Mouse (Mus musculus): Measurements from ENCODE around the gene Nrn1. TPM values are rescaled to one million over a fixed set of nuclear protein-coding genes. Genes with fewer than 3 reads are reported as not detected.

Nrn1 gene
- 1 to 10 TPM; 4.4 to 5.6 TPM for total RNA-seq (2021)
- long read RNA-seq, experiment 1, partial matches to known transcripts: 0 of 3 reads
- long read RNA-seq, experiment 1, other reads (novel, unspliced or antisense): 3 of 3 reads
- long read RNA-seq, experiment 2, partial matches to known transcripts: 0 of 2 reads
- long read RNA-seq, experiment 2, other reads (novel, unspliced or antisense): 0 of 2 reads

DNA sequence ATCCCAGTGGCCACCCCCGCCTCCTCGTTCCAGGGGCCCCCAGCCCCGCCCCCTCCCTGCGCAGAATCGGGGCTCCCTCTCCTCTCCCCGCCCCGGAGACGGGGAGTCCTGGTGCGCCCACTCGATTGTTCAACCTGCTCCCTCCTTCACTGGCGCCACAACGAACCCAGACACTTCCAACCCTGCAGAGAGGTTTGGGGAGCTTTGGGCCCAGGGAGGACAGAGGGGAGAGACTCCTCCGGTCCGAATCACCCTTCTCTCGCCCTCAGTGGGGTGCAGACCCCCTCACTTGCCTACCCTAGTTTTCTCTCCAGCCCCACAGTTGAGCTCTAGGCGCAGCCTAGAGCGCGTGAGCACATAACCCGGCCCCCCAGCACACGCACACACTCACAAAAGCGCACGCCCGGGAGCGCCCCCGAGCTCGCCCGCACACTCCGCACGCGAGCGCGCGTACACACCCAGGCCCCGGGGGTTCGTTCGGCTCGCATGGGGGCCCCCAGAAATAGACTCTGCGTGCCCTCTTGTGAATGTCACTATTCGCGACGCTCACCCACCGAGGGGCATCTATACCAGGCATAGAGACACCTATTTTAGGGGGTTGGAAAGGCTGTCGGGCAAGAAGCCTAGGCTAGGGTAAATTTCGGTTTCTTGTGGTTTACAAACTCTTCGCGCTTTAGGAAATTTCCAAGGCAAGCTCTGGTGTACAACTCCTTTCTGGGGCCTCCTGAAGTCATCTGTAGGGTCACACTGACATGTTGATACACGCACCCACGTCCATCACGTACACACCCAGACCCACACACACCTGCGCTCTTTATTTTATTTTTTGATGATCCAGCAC lies at the start of gene Nrn1:
Nrn1 (minus strand) TSS at position 401 of the 841 bp plus-strand sequence.
- peak in 1 of 2 experiments; percentile 29 for DNase-seq

DNA sequence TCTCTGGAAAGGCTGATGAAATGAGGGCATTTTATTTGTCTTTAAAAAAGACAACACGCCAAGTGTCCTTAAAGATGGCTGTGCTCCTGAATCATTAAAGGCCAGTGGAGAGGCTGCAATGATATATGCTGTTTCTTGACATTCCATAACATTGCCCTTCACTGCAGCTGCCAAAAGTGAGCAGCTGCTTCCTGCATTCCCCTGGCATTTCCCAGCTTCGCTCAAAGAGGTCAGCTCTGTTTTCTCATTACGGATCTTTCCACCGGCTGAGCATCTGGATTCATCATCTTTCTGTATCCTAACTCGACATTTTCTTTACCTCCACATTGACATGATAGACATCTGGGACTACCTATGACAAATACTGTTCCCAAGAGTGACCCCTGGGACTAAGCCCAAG lies 44.7 kb upstream of the Nrn1 start:
- no peak for DNase-seq

DNA sequence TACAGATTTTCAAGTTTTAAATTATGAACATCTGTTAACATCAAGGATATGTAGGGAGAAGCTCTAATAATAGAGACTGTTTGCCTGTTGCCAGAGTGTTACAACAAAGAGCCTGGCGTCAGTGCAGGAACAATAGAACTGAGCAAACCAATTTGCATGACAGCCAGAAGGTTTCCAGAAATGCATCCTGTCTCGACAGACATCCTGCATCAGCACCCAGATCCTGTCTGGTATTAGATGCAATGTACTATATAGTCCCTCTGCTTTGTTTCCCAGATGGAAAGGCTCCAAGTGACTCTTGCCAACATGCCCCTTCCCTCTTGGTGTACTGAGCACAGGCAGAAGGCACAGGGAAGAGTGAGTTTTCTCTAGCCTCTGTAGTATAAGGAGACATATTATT lies 31.9 kb upstream of the Nrn1 start:
- no peak for DNase-seq

DNA sequence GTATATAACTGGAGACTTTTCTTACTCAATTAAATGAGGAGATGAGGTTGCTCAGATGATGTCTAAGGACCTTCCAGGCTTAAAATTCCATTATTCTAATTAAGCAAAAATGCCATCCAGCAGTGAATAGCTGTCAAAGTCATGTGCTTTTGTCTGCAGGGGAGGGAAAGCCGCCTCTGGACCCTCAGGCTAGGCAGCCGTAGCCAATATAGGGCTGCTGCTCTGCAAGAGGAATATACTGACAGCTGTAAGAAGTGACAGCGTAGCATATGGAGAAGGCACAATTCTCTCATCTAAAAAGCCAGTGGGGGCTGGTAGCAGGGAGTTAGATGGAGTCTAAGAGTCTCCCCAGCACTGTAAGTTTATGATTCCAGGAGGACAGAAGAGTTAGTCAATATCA lies 16.9 kb upstream of the Nrn1 start:
- no peak for DNase-seq

DNA sequence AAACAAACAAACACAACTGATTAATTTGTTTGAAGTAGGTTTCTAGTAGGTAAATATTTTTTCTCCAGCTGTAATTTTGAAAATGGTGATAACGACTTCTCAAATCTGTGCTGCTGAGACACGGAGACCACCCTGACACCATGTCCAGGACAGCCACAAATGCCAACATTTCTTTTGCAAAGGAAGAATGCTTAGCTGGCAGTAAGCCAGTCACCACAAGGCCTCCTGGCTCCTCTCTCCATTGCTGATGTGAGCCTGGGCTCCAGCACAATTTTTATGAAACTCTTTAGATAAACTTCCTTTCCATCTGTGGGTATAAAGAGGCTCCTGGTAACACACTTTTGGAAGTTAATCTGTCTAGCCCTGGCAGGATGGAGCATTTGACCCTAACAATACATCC lies 15.1 kb upstream of the Nrn1 start:
- DNase-seq: no peak

DNA sequence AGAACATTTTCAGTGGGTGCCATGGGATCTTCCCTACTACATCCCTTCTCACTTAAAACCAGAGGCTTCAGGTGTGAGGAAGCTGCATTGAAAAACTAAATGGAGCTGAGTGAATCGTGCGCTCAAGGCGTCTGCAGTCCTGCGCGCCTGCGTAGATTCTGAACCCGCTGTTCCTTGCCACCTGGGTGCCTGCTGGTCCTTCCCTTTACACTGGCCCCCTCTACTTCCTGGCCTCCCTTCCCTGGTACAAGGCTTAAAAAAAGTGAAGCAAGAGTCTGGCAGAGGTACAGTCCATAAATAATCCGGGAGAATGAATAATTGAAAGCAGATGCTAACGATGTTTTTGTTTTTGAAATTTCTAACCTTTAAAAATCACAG lies 1.7 kb upstream of the Nrn1 start:
- no peak for DNase-seq

DNA sequence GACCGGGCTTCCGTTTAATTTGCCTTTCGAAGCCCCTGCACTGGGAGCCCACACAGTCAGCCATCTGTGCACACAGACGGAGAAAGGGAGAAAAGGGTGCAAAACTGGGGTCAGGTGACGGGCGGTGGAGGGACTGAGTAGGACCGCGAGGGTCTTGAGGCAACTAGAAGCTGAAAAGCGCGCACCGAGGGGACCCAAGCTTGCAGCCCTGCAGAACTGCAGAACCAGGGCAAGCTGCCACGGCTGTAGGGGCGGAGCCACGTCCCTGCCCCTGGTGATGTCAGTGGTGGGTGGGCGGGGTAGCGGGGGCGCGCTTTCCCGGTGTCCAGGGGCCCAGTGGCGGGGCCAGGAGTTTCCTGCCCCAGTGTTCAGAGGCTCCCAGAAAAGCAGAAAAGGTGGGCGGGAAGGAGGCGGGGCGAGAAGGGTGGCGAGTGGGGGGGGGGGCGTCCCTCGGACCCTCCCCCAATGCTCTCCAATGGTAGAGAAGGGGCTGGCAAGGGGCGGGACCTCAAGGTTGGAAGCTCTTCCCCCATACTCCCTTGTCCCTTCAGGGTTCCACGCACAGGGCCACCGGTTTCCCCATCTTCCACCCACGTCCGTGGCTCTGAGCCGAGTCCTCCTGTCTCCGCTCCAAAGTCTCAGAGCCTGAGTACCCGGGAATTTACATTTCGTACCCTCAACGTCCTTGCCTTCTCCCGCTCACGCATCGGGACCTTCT lies 1.1 kb upstream of the Nrn1 start:
- DNase-seq: peak in 1 of 2 experiments; percentile 33

DNA sequence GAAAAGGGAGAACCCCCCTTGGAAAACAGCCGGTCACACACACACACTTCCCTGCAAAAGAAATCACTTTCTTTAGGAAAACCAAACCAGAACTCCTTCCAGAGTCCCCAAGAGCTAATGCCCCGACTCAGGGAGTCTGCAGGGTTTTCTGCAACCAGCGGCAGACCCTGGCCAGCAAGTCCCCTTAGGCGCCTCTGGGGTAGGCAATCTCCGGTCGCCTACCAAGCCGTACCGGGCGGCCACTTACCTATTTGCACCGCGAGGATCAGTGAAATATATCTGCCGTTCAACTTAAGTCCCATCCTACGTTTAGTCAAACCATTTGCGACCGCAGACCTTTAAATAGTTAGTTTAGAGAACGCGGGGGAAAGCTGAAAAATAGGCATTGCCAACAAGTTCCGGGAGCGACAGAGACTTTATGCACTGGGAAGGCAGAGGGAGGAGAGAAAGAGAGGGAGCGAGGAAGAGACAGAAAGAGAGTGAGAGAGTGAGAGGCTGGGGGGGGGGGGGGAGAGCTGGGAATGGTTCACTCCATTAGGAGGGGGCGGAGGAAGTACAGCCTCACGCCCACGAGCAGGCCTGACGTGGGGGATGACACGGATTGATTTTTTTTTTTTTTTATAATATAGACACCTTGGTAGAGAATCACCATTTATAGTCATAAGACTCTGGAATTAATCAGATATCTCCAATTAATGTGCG lies 791 bp downstream of the Nrn1 start:
- peak in 1 of 2 experiments; percentile 24 for DNase-seq

DNA sequence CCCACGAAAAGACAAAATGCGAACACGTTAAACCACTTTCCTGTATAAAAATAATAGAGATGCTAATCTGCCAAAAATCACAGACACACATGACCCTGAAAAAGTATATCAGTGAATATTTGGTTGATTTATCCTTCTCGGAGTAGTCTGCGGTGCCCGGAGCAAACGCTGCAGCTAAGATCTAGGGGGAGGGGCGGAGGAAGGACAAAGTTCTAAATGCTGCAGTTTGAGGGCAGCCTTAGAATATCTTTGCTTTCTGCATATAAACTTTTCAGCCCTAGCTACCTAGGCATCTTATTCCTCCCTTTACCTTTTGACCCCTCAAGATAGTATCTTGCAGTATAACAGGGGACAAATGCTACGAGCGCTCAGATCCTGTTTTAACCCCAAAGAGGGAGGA lies 1.4 kb downstream of the Nrn1 start:
- DNase-seq: peak in 1 of 2 experiments; percentile 20

DNA sequence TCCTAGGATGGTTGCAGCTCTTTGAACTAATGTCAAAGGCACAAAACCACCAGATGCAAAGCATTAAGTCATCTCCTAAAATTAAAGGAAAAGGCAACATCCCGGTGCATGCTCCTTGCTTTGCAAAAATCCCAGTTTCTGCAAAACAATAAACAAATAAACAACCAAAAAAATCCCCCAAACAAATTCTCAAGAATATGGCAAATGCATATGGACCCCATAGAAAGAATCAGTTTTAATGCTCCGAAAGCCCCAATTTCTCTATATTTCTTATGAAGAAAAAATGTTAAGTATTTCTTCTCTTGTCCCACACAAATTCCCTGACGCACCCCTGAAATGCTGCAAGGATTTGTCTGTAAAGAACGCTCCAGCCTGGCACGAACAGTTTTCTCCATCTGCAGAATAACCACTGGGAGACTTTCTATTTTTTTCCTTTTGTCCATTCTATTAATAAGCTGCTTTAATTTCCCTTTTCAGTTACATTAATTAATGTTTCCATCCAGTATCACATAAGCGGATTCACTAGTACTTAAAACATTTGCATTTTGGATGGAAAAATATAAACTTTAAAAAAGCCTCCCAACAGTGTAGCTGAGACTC lies 1.9 kb downstream of the Nrn1 start:
- peak in 1 of 2 experiments; percentile 9 for DNase-seq

DNA sequence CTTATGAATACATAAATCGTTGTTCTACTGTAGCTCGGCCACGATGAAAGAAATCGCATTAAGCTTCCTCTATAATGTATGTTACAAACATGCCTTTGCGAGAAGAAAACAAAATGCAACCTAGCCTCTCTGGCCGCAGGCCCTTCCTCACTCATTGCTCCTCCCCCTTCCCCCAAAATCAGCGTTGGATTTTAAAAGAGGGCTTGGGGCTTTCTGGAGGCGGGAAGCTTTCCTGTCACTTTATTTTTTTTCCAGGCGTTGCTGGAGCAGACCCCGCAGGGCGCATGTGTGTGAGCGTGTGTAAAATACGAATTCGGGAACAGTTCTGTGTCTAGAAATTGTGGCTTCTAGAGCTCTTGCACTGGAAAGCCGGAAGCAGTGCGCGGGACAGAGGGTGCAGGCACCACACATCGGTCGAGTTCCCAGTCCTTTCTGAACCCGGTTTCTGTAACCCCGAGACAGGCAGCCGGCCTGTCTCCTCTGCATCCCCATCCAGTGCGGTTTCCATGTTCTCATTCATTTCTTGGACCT lies 2.9 kb downstream of the Nrn1 start:
- DNase-seq: peak in 1 of 2 experiments; percentile 48

DNA sequence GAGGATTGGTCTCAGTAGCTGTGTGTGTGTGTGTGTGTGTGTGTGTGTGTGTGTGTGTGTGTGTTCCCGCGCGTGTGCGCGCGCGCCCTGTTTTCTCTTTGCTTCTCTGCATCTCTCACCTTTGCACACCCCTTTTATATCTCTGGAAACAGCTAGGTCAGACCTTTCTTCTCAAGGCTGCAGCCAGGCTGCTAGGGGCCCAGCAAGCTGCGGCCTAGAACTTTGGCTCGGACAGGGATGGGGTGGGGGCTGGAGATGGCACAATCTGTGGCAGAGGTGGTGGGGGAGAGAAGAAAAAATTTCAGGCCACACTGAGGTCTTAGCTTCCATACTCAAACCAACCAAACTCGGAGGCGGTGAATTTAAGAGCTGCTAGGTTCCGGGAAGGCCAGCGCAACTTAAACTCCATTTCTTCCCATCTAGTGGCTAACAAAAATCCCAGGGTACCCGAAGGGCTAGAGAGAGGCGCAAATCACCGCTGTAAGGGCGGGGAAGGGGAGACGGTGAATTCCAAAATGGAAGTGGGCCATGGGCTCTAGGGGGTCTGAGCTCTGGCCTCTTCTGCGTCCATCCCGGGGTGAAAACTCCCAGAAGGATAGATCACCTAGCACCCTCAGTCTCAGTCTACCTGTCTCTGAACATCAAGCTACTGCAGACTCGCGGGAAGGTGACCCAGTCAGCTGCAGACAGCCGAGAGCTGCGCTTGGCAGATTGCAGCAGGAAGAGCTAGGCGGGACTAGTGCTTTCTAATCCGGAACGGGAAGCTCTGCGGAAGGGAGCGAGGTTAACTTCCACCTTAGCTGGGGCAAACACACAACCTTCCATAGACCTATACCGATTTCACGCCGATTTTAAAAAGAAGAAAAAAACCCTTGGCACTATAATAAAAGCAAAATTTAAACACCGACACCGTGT lies 3.7 kb downstream of the Nrn1 start:
- peak; percentile 55 to 57 for DNase-seq

DNA sequence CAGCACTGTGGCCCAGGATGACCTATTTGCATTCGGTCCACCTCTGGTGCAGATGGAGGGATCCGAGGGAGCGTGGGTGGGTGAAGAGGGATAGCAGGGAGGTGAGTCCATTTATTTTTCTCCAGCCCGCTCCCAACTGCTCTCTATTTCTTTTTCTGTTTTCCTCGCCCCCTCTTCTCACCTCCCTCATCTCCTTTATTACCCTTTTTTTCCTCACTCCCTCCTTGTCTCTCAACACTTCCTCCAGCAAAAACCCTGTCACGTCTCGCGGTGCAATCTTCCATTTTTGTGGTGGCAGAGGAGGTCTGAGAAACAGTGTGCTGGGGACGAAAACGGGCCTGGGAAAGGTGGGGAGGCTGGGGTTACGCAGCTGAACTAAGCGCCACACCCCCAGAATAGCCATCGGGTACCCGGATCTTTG lies 4.6 kb downstream of the Nrn1 start:
- no peak for DNase-seq

DNA sequence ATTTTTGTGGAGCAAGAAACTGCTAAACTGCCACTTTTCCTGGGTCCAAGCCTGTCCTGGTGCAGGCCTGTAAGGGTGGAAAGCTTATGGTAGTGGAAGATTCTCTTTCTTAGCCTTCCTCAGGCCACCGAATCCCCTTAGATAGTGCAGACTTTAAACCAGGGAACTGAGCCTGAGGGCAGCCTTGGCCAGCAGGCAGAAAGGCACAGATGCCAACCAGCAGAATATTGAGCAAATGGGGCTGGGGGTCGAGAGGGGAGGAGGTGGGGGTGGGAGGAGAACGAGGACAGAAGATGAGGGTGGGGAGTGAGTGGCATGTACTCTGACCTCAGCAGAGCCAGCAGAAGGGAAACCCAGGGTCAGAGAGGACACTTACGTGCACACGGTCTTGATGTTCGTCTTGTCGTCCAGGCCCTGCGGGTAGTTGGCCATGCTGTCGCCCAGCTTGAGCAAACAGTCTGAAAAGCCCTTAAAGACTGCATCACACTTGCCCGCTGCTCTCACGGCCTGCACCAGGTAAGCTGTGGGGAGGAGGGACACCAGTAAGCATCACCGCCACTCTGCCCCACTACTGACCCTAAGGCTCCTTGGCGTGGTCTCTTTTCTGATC lies 5.1 kb downstream of the Nrn1 start:
- DNase-seq: no peak

DNA sequence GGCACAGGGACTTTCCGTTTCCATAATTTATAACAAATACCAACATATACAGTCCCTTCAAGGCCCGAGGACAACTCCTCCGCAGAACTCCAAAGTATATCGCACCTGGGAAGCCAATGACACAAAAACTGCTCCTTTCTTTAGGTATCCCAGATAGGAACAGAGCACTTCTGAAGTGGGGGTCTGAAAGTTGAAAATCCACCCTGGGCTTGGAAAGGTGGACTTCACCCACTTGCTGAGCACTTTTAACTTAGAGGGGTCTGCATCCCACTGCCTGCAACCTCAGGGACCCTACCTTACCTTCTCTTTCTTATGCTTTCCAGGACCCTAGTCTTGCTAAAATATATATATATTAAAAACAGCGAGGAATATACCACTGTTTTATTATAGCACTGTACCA lies 6.4 kb downstream of the Nrn1 start:
- DNase-seq: no peak

DNA sequence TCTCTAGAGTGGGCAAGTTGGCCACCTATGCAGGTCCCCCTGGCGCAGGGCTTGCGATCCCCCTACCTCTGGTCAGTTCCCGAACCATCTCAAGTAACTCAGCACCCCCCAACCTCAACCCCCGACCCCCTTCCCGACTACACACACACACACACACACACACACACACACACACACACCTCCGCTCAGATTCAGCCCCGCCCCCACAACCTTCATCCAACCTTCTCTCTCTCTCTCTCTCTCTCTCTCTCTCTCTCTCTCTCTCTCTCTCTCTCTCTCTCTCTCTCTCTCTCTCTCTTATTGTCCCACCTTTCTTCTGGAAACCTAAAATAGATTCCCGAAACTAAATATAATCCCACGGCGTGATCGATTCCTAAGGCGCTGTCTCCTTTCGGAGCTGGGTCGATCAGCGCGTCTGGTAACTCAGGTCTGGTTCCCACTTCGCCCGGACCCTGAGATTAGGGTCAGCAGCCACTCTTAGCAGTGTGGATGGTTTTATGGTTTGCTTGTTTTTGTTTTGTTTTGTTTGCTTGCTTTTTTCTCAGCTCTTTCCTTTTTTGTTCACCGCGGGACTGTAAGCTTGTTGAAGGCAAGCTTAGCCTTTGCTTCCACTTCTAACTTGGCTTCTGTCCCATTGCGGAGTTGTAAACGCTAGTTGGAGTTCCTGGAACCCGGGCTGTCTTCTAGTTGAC lies 7.0 kb downstream of the Nrn1 start:
- DNase-seq: no peak

DNA sequence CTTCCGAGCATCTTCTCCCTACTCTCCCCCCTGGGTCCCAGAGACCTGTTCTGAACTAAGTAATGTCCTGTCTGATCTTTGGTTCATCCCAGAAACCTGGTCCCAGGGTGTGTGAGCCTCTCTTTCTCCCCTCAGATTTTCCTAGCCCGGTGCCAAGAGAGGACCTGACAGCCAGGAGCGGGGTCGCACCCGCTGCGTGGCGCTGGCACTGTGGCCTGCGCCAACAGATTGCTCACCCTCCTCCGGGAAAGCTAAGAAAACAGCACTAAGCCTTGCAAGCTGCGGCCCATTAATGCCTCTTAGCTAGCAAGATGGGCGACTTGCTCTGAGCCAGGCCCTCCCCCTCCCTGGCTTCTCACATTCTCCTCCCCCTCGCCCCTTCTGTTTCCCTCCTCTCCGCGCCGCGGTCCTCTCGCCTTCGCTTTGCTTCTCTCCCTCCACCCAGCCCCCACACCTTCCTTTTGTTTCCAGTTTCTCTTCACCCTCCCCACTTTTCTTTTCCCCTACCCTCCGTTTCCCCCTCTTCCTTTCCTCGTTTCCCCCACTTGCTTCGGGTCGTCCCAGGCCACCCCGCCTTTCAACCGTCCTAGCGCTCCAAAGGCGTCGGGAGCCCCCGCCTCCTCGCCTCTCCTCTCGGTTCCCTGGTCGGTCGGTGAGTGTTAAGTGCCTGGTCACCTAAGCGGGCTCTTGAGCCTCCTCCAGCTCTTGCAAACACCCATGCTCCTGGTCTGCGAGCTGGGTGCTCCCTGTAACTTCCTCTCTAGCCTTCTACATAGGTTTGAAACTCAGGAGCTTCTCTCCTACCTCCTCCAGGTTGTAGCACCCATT lies 7.8 kb downstream of the Nrn1 start:
- peak in 1 of 2 experiments; percentile 18 for DNase-seq

DNA sequence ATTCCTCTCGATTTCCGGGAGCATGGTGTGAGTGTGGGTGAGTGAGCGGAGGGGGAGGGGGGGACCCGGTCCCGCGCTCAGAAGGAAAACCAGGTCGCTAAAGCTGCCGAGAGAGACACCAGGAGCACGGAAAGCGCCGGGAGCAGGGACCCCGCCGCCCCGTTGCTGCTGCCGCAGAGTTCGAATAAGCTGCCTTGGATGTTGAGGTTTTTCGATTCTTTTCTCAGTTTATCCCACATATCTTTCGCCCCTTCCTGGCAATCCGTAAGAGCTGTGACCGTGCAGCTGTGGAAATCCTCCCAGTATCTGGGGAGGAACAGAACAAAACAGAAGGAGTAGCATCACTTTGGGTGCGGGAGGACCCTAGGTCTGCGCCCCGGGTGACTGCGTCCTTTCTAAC lies 8.4 kb downstream of the Nrn1 start:
- DNase-seq: peak in 1 of 2 experiments; percentile 38

DNA sequence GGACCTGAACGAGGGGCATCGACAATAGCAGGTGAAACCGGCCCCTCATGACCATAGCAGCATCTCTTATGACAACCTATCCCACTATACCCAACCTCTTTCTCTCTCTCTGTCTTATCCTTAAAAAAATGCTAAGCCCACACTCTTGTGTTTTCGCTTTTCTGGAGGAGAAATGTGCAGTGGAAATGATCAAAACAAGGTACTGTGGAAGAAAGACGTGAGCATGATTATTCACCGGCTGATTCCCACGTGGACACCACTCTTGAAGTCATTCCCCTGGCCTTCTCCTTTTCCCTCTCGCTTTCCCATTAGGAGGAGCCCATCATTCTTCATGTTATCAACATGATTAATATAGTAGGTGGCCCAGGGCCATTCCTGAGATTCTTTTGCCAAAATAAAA lies 9.1 kb downstream of the Nrn1 start:
- peak in 1 of 2 experiments; percentile 24 for DNase-seq

All from heart, adult 18-20 months (tissue).